Mouse (Mus musculus) granulocyte monocyte progenitor cell, adult 5-6 weeks (primary cell): ENCODE measurements around the gene Aifm2. TPM values are rescaled to one million over a fixed set of nuclear protein-coding genes. Genes with fewer than 3 reads are reported as not detected.

Experiments
- ATAC-seq: replicated peaks from 2 replicates; pipeline ENCODE4 v1.8.0; 2016; ENCODE audit warnings: mild to moderate bottlenecking, moderate TSS enrichment, inconsistent platforms; ENCODE audit not compliant: poor library complexity, severe bottlenecking
- total RNA-seq, 2 experiments: library from RNA; stranded (forward) in 1 of 2; stranded (reverse) in 1 of 2; fragments of 200-712, 200-1000 nt in 1 of 2; fragments of >200 nt in 1 of 2; fragmentation: Nextera tagmentation in 1 of 2; gene quantifications; 2 replicates each; pipeline ENCODE4 v1.2.3; 2014 to 2017

Aifm2 gene
- total RNA-seq, 2 experiments from 2014 or later: 6.6 to 9.0 TPM

- ATAC-seq: no peak
These were observed 43.8 kb downstream of the Aifm2 start for GRCm38 (mm10) chr10:61758904-61759303.

GRCm38 (mm10) chr10:61759869-61760268 lies 44.8 kb downstream of the Aifm2 start:
- no peak for ATAC-seq

GRCm38 (mm10) chr10:61764689-61765088 lies 49.6 kb downstream of the Aifm2 start:
- ATAC-seq: no peak

- ATAC-seq: no peak
These were observed 50.5 kb downstream of the Aifm2 start for GRCm38 (mm10) chr10:61765558-61765957.

GRCm38 (mm10) chr10:61766806-61767205 lies 51.7 kb downstream of the Aifm2 start:
- ATAC-seq: no peak

GRCm38 (mm10) chr10:61781461-61782128 lies 66.5 kb downstream of the Aifm2 start:
- ATAC-seq: no peak

GRCm38 (mm10) chr10:61782799-61783611 lies 67.9 kb downstream of the Aifm2 start:
- peak; percentile 54; the same call in 1 of the 2 replicates for ATAC-seq

- ATAC-seq: peak; percentile 48
These were observed 68.7 kb downstream of the Aifm2 start, which contains the start of gene H2afy2 for GRCm38 (mm10) chr10:61783621-61784251. Gene H2afy2 (minus strand): TSS chr10:61784147.

GRCm38 (mm10) chr10:61784414-61784813 lies 69.4 kb downstream of the Aifm2 start:
- ATAC-seq: no peak

- no peak for ATAC-seq
These were observed 72.7 kb downstream of the Aifm2 start for GRCm38 (mm10) chr10:61787541-61788313.

- ATAC-seq: no peak
These were observed 73.4 kb downstream of the Aifm2 start for GRCm38 (mm10) chr10:61788499-61788898.

Other genes starting within 250 kb of the Aifm2 start
- 6.6 and 11.5 TPM in 2 replicates for gene Lrrc20, start 239.5 kb upstream of the Aifm2 start, total RNA-seq (2014; fragmentation: Nextera tagmentation)
- gene Lrrc20, start 239.5 kb upstream of the Aifm2 start, total RNA-seq (2017): 4.8 and 5.6 TPM in 2 replicates
- gene Npffr1, start 119.8 kb upstream of the Aifm2 start, total RNA-seq (2014; fragmentation: Nextera tagmentation): not detected in 2 replicates
- gene Npffr1, start 119.8 kb upstream of the Aifm2 start, total RNA-seq (2017): not detected in 2 replicates
- gene Ppa1, start 66.7 kb upstream of the Aifm2 start, total RNA-seq (2014; fragmentation: Nextera tagmentation): 67.1 and 84.1 TPM in 2 replicates
- 169 and 176 TPM in 2 replicates for gene Ppa1, start 66.7 kb upstream of the Aifm2 start, total RNA-seq (2017)
- 79.8 and 111 TPM in 2 replicates for gene Sar1a, start 35.0 kb upstream of the Aifm2 start, total RNA-seq (2014; fragmentation: Nextera tagmentation)
- gene Sar1a, start 35.0 kb upstream of the Aifm2 start, total RNA-seq (2017): 88.5 and 108 TPM in 2 replicates
- gene Tysnd1, start 19.7 kb upstream of the Aifm2 start, total RNA-seq (2014; fragmentation: Nextera tagmentation): 14.7 and 19.2 TPM in 2 replicates
- gene Tysnd1, start 19.7 kb upstream of the Aifm2 start, total RNA-seq (2017): 20.3 and 24.8 TPM in 2 replicates
- gene H2afy2, start 68.9 kb downstream of the Aifm2 start, total RNA-seq (2014; fragmentation: Nextera tagmentation): 1.9 and 2.5 TPM in 2 replicates
- 1.1 and 1.6 TPM in 2 replicates for gene H2afy2, start 68.9 kb downstream of the Aifm2 start, total RNA-seq (2017)